Mouse (Mus musculus) ovary, postnatal 36 days (tissue): Measurements from ENCODE around the gene Dnajc22.

Source experiments
- DNase-seq: peaks from one replicate; pipeline ENCODE4 v3.0.0; 2022; ENCODE audit warnings: low spot score, mixed read lengths

The Dnajc22 gene

DNA sequence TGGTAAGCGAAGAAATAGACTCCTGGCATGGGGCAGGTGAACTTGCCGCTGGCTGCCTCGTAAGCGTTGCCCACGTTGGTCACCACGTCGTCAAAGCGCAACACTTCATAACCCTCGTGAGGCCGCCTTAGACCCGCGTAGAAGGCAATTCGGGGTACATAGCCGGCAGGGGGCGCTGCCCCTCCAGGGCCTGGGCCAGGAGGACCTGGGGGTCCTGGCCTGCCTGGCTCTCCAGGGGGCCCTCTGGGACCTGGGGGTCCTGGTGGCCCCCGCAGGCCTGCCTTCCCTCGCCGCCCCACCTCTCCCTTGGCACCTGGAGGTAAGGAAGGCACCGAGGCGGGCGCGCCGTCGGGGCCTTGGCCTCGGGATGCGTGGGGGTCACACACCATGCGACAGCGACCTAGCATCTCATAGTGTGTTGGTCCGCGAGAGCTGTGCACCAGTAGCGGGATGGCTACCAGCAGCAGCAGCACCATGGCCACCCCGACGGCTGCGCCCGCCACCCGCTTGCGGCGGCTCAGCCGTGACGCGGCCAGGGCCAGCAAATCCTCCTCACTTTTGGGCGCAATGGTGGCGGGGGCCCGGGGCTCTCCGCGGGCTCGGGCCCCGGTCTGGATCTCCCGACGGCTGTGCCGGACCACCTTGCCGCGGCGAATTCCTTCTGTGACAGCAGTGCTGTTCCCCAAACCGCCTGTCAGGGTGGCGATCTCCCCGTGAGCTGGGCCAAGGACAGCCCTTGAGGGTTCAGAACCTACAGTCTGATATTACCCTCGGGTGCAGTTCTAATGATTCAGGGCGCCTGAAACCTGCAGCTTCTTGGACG is 5.5 kb upstream of the Dnajc22 start, which contains the start of gene C1ql4:
C1ql4 (minus strand) TSS at position 565 of the 823 bp plus-strand sequence.
- peak; percentile 43 for DNase-seq

DNA sequence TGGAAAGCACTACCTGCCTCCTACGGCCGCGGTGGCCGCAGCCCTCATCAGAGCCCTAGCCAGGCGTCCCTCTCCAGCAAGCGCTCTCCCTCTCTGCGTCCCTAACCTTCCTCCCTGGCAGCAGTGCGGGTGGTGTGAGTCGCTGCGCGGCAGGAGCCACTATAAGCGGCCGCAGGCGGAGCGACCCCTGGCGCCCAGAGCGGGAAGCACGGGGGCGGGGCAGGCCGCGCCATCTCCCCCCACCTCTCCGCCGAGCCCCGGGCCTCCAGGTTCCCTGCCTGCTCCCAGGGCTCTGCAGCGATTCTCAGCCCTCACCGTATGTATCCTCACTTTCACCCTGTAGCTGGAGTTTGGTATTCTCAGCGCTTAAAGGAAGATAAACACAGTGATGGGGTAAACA is 4.7 kb upstream of the Dnajc22 start:
- peak; percentile 83 for DNase-seq

DNA sequence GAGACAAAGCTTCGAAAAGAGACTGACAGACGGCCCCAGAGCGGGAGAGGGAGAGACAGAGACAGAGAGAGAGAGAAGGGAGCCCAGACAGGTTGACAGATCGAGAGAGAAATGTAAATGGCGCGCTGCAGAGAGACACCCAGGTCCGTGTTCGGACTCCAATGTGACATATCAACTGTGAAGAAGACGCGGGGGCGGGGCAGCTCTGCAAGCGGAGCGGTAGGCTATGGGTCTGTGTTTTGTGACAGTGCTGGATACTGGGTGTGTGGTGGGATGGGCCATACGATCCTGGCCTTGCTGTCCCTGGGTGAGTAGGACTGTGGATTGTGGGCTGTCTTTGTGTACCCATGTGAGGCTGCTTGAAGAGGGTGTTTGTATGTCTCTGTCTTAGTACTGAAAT is 3.9 kb upstream of the Dnajc22 start:
- no peak for DNase-seq

DNA sequence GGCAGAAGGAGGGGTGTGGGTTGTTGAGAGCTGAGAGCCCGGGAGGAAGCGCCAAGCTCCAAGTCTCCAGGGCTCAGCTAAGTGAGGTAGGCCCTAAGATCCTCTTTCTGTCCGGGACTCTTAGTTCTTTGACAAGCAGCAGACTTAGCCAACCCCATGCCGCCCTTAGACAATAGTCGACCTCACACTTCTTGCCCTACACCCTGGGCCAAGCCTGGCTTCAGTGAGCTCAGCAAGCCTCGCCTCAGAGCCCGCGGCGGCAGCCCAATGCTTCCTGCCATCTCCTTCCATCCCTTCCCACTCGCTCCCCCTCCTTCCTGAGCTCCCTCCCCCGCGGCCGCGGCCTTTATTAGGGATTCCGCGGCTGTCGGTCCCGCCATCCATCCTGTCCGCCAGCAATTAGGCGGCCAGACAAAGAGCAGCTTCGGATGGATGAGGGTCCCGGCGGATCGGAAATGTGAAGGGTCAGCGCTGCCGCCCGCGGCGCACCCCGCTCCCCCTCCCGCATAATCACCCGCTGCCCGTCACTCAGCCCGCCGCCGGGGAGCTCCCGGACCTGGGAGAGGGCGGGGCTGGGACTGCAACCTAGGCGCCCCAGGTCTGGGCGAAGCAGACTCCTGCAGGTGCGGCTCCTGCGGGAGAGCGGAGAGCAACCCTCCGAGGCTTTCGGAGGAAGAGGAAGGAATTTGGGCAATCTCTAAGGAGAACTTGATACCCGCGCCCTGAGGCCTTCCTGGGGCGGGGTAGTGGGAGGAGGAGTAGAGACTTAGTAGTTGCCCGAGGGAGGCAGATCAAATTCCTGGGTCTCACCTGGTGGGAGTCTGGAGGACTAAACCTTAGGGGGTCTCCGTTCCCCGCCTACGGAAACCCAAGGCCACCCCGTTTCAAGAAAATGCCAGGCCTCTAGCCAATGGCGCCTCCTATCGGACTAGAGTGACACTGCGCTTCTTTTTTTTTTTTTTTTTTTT is 605 bp downstream of the Dnajc22 start:
- peak; percentile 44 for DNase-seq

DNA sequence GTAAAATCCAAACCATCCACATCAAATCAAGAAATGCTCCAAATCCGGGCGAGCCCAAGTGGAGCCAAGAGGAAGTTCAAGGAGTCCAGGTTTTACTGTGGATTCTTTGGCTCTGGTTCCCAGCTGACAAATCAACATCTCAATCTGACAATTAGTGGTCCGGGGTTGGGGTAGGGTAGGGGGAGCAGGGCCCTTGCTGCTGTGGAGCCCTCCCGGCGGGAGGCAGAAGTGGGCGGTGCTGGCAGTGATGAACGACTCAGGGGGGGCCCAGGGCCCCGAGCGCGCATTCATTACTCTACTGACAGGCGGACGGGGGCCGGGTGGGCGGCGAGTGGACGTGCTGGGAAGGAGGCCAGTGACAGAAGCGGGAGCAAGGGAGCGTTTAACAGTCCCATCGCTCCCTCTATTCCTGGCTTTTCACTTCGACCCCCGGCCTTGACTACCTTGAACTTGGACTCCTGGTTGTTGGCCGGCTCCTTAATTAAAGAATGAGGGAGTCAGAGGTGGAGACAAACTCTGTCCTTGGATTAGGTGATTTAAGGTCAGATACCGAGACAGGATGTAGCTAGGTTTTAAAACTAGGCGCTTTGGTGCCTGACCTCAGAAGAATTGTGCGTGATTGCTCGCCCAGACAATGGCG is 1.8 kb downstream of the Dnajc22 start:
- DNase-seq, result no peak

DNA sequence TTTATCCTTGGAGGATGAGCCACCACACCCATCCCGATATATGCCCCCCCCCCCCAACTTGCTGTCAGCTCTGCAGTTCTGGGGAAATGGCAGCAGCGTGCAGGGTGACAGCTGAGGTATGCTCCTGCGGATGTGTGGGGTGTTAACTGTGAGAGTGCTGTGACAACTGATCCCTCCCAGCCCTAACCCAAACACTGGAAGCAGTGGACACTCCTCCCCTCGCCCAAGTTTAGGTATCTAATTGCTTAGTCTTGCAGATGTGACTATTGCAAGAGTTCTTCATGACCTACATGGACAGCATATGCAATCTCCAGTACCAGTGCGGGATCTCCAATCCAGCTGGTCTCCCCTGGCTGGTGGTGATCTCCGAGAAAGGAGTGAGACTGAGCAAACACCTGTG is 2.4 kb downstream of the Dnajc22 start:
- no peak for DNase-seq

DNA sequence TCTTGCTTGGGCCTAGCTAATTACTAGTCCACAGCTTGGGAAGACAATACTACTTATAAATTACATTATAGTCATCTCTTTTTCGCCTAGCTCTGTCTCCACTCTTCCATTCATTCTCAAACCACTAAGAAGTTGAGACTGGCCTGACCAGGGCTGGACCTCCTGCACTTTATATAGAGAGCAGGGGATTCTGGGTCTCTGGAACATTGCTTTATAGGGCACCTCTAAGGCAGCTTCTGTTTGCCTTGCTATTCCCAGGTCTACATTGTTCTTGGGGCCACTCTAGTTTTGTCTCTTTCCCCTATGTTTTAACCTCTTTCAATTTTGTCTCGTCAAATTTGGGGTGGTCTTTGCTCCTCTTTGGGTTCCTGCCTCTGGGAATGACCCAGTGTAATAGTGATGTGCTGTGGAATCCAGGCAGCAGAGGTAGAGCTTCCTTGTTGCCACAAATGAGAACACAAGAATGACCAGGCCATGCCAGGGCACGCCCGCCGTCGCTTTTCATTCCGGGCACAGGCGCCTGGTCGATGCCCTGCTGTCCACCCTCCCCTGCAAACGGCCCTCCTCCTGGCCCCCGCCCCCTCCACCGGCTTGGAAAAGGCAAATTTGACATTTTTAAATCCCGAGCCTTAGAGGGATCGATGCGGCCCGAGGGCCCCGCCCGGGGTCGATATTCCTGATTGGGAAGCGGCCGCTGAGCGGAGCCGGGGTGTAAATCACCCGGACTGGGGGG is 3.3 kb downstream of the Dnajc22 start:
- no peak for DNase-seq

DNA sequence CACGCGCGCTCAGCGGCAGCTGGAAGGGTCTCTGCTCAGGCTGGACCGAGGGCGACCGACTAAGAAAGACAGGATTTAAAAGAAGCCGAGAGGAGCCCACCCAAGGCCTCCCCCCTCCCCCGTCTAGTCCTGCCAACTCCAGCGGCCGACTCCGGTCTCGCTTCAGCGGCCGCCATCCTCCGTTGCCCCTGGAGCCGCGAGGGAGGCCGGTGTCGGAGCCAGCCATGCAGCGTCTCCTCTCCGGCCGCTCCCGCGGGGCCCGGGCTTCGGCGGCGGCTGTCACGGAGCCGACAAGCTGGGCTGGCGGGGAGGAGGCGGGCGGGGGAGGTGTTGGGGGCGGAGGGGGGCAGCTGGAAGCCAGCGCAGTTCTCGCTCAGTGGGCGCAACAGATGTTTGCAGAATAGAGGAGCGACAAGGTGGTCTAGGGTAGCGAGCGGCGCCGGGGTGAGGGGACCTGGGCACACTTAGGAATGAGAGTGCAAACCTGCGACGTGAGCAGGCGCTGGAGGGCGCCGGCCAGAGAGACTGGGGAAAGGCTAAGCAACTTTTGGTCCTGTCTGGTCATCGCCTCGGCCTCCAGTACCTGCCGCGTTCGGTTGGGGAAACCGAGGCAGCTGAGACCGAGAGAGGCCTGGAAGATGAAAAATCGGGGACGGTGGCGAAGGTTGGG is 4.0 kb downstream of the Dnajc22 start:
- peak; percentile 56 for DNase-seq

DNA sequence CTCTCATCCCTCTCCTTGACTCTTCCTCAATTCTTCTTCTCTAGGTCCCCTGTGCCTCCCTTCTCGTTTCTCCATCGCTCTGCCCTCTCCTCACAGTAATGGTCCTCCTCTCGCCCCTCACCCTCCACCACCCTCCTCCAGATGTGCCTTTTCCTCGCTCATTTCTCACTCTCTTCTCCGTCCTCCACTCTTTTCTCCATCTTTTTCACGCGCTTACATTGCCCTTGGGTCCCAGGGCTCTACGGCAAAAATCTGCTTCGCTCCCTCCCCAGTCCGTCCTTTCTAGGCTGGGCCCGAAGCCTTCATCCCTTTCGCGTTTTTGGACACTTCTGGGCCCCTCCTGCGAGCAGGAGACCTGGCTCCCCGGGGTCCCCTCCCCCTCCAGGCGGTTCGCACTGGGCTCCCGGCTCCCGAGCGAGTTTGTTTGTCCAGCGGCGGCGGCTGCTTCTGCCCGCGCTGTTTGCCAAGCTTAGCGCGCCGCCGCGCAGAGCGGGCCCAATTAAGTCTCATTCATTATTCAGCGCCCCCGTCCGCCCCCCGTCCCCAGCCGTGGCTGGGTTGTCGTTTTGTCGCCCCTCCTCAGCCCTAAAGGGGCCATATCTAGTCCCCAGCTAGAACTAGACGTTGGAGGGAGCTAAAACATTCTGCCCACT is 5.0 kb downstream of the Dnajc22 start:
- DNase-seq, result no peak

DNA sequence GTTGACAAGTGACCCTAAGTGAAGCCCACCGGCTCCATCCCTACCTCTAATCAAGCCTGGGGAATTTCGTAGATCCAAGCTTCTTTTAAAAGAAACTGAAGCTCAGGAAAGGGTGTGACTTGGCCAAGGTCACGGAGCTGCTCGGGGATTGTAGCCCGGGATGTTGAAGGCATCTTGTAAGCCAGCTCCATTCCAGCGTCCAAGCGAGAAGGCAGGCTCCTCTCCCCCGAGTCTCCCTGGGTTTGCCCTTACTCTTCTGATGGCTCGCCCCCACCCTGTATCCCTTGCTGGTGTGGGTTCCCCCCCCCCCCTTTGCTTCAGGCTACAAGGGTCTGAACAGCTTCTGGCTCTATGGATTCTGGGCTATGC is 5.5 kb downstream of the Dnajc22 start:
- DNase-seq, result no peak

DNA sequence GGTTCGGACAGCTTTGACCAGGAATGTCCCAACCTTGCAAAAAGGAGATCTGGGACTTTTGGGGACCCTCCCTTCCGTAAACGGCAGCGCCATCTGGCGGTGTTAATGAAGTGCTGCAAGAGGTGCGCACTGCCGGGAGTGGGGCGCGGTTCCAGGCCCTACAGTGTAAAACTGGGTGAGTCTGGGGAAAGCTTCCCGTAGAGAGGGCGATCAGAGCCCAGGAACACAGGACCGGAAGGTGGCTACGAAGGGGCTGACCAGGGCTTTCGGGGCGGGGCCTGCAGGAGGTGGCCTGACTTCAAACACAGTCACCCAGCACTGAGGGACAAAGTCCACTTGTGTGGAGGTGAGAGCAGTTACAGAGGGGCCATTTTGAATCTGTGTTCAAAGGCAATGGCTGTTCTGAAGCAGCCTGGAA is 6.2 kb downstream of the Dnajc22 start:
- DNase-seq, result peak; percentile 63

DNA sequence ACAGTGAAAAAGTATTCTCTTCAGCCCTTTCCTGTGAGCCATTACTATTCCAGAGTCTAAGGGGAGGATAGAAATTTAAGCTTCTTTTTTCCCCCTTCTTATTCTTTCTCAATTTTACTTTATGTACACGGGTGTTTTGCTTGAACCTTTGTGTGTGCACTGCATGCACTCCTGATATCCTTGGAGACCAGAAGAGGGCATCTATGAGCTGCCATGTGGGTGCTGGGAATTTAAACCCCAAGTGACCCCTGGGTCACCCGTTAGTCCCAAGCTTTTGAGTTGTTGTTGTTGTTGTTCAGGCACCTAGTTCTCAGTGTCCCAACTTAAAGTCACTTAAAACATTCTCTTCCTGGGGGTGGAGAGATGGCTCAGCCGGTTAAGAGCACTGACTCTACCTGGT is 7.0 kb downstream of the Dnajc22 start:
- DNase-seq, result no peak

DNA sequence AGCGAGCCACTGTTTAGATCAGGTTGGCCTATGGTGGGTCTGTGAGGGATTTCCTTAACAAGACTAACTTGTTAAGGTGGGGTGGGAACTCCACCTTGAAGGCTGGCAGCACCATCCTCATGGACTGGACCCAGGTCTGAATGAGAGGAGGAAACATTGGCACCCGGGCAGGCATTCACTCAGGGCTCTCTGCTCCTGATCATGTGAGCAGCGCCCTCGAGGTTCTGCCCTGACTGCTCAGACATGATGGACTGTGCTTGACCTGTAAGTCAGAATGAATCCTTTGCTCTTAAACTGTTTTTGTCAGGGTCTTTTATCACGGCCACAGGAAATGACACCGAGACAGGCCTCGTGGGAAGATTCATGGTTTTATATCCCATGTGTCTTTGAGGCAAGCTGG is 12.3 kb downstream of the Dnajc22 start:
- no peak for DNase-seq

DNA sequence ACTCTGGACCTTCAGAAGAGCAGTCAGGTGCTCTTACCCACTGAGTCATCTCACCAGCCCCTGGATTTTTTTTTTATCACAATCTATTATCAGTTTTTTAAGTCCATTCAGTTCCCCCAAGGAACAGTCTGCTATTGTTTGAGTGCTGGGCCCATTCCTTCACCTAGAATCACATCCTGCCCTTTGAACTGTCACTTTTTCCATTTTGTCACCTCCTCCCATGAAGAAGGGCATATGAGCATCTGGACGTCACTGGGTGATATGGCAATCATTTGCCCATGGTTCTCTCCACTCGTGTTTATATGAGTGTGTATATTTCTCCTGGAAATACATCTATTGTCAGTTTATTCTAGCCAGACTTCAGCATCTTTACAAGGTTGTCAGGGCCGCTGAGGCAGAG is 14.9 kb downstream of the Dnajc22 start:
- DNase-seq, result no peak

DNA sequence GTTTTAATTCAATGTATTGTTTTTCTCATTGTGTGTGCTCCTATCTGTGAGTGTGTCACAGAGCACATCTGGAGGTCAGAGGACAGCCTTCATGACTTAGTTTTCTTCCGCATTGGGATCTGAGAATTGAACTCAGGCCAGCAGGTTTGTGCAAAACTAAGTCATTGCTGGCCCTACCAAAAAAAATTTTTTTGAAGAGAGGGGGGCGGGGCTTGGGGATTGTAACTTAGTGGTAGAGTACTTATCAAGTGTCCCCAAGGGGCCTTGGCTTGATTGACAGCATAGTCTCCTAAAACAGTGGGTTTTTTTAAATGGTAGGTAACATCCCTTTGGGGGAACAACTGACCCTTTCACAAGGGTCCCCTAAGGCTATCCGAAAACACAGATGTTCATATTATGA is 18.2 kb downstream of the Dnajc22 start:
- no peak for DNase-seq

DNA sequence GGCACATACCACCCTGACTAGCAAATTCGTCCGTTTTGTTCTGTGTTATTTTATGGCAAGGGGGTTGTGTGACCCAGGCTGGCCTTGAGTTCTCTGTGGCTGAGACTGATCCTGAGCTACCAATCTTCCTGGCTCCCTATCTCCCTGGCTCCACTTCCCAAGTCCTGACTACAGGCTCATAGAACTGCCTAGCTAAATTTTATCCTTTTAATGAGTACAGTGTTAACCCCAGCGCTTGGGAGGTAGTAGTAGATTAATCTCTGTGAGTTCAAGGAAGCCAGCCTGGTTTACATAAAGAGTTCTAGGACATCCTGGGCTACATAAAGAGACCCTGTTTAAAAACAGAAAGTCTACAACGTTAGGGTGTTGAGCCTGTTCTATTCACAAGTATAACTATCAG is 18.8 kb downstream of the Dnajc22 start:
- DNase-seq, result no peak

DNA sequence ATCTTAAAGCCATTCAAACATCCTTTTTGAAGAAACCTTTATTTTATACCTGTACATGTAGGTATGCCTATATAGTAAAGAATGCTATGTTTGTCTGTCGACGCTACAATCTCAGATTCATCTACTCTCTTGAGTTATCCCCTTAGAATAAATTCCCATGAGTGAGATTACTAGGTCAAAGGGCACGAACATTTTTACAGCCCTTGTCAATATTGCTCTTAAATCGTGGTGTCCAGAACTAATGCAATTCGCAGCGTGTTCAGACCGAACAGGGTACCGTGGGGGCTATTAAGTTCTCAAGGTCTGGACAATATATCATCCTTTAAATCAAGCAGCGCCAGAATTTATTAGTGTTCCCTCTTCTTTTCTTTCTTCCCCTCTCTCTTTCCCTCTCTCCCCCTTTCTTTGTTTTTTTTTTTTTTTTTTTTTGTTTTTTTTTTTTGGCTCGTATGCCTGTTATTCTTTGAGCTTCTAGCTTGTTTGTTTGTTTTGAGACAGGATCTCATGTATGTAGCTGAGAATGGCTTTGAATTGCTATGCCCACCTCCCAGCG is 19.9 kb downstream of the Dnajc22 start:
- no peak for DNase-seq

DNA sequence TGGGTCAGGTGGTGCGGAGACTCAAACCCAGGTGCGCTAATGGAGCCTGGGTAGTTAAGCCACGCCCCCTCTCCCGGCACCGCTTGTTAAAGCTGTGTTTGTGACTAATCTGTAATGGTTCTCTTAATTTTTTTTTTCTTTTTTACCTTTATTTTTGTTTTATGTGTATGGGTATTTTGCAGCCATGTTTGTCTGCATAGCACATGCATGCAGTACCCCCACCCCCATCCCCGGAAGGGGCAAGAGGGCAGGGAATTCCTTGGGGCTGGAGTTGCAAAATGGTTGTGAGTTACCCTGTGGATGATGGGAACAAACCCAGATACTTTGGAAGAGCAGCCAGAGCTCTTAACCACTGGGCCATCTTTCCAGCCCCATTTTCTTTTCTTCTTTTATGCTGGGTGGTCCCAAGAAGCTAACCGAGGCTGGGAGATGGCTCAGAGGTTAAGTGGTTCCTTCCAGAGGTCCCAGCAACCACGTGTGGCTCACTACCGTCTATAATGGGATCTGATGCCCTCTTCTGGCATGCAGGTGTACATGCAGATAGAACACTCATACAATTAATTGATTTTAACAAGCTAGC is 20.5 kb downstream of the Dnajc22 start:
- no peak for DNase-seq

DNA sequence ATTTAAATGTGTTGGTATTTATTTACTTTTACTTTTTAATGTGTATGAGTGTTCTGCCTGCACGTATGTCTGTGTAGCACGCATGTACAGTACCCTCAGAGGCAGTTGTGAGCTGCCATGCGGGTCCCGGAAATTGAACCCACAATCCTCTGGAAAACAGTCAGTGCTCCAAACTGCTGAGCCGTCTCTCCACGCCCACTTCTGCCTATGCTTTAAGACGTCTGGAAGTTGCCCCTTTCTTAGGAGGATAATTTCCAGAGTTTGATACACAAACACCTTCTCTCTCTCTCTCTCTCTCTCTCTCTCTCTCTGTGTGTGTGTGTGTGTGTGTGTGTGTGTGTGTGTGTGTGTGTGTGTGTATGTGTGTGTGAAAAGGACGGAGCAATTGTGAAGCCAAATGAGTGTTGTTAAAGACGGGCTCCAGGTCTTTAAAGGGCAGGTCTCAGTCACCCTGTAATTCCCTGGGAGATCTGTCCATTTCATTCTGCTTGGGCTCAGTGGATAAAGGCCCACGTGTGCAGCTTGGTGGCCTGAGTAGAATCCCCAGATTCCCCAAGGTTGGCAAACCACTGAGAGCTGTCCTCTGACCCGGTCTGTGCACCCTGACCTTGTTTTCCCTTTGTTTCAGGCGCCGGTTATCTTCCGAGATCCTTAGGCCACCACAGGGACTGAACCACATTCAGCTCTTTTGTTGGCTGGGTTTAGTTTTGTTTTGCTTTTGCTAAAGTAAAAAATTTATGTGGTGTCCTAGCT is 21.5 kb downstream of the Dnajc22 start:
- no peak for DNase-seq
